Mouse (Mus musculus) heart, embryonic 16.5 days (tissue): ENCODE data around the gene Duox2. TPM values are rescaled to one million over a fixed set of nuclear protein-coding genes. Genes with fewer than 3 reads are reported as not detected.
A peak's percentile ranks its signal among the peaks of the same experiment; 100 is the strongest.

Experiments used
- ATAC-seq: fragments of 200-750 bp; cut with Nextera tagmentation; replicated peaks from 2 replicates; pipeline ENCODE4 v1.8.0; 2017; ENCODE audit warnings: moderate number of reproducible peaks; ENCODE audit not compliant: insufficient read depth, low FRiP score; ENCODE audit errors: extremely low read depth
- H3K27ac ChIP-seq: fragments of 300-500 bp; sonication (generic); 2 replicates; pipeline ENCODE4 v1.5.1; 2014; ENCODE audit warnings: mild to moderate bottlenecking, low read length, control low read depth, moderate library complexity
- H3K27me3 ChIP-seq: fragments of 300-500 bp; sonication (generic); 2 replicates; pipeline ENCODE4 v1.6.1; 2014; ENCODE audit warnings: low read length, mixed read lengths; ENCODE audit not compliant: control insufficient read depth, insufficient read depth
- H3K36me3 ChIP-seq: fragments of 300-500 bp; sonication (generic); 2 replicates; pipeline ENCODE4 v1.6.1; 2014; ENCODE audit not compliant: control insufficient read depth, insufficient read depth
- H3K4me1 ChIP-seq: fragments of 300-500 bp; sonication (generic); 2 replicates; pipeline ENCODE4 v1.6.1; 2014; ENCODE audit warnings: low read length, mixed read lengths; ENCODE audit not compliant: control insufficient read depth, insufficient read depth
- H3K4me2 ChIP-seq: fragments of 300-500 bp; sonication (generic); 2 replicates; pipeline ENCODE4 v1.6.1; 2014; ENCODE audit warnings: low read depth, mild to moderate bottlenecking, control low read depth, low read length
- H3K4me3 ChIP-seq: fragments of 300-500 bp; sonication (generic); 2 replicates; pipeline ENCODE4 v1.5.1; 2014; ENCODE audit warnings: mild to moderate bottlenecking, control low read depth, low read length
- H3K9ac ChIP-seq: fragments of 300-500 bp; sonication (generic); 2 replicates; pipeline ENCODE4 v1.6.1; 2014; ENCODE audit warnings: low read length, control low read depth
- H3K9me3 ChIP-seq: fragments of 300-500 bp; sonication (generic); replicated peaks from 2 replicates; pipeline ENCODE4 v1.6.1; 2016; ENCODE audit warnings: low read length; ENCODE audit not compliant: control insufficient read depth
- WGBS: fragments of 180-500 bp; shearing (Covaris S2); extraction: QIAGEN DNeasy Blood & Tissue Kit; methylation state at CpG from one replicate; pipeline ENCODE4 v1.1.7; 2014; 5-methylcytosine and 5-hydroxymethylcytosine counted together
- polyA plus RNA-seq: library from polyadenylated mRNA; unstranded; fragments of >200 nt; fragmentation: Nextera tagmentation; extraction: Ambion mirVana; gene quantifications from 2 replicates; pipeline ENCODE4 v1.2.1, GENCODE M21; 2015

The Duox2 gene
- polyA plus RNA-seq, 1 experiment from 2014 or later, result 0.05 TPM

- Histone ChIP-seq H3K9ac (no peak within 1 kb of the TSS), H3K4me2 (peak within 1 kb of the TSS; percentile 59), H3K4me3 (peak within 1 kb of the TSS; percentile 45), H3K36me3 (no peaks in the 10 kb centered on the region), H3K27me3 (peaks cover 88% of the 10 kb centered on the region), H3K27ac (no peak within 1 kb of the TSS), H3K9me3 (no peaks in the 10 kb centered on the region), H3K4me1 (peaks cover 25% of the 10 kb centered on the region)
- WGBS, result 1% methylated on average over 43 of the region's 43 CpGs
- ATAC-seq, result no peak
These were observed 594 bp upstream of the Duox2 start, which contains the start of gene Duoxa2 for GRCm38 (mm10) chr2:122298596-122299490. Gene Duoxa2, plus strand, starts transcription at chr2:122298900.

GRCm38 (mm10) chr2:122297271-122298095 is 766 bp downstream of the Duox2 start:
- Histone ChIP-seq H3K4me1 (peaks cover 25% of the 10 kb centered on the region), H3K36me3 (no peaks in the 10 kb centered on the region)
- 3% methylated on average over 35 of the region's 35 CpGs for WGBS

GRCm38 (mm10) chr2:122294916-122295315 is 3.3 kb downstream of the Duox2 start:
- ATAC-seq, result no peak
- H3K9ac ChIP-seq, result no peak overlapping the region

More at GRCm38 (mm10) chr2:122297271-122298095, 766 bp downstream of the Duox2 start:
- no peak for ATAC-seq
- H3K27me3 ChIP-seq, result peaks cover 84% of the 10 kb centered on the region
- peak overlapping the region; percentile 45 for H3K4me3 ChIP-seq
- no peaks in the 10 kb centered on the region for H3K9me3 ChIP-seq
- H3K27ac ChIP-seq, result no peak overlapping the region
- H3K9ac ChIP-seq, result no peak overlapping the region
- peak overlapping the region; percentile 33 for H3K4me2 ChIP-seq

GRCm38 (mm10) chr2:122286137-122286536 is 12.1 kb downstream of the Duox2 start:
- Histone ChIP-seq H3K27me3 (peaks cover 5% of the 10 kb centered on the region; the same call in 1 of the 2 replicates), H3K9me3 (no peaks in the 10 kb centered on the region), H3K36me3 (no peaks in the 10 kb centered on the region), H3K4me3 (no peak overlapping the region), H3K9ac (no peak overlapping the region), H3K4me1 (no peaks in the 10 kb centered on the region), H3K27ac (no peak overlapping the region; the same call in 1 of the 2 replicates), H3K4me2 (no peak overlapping the region)
- ATAC-seq, result peak; percentile 81
- 44% methylated on average over 7 of the region's 7 CpGs for WGBS

More at GRCm38 (mm10) chr2:122294916-122295315, 3.3 kb downstream of the Duox2 start:
- 7% methylated on average over 7 of the region's 7 CpGs for WGBS
- Histone ChIP-seq H3K4me3 (no peak overlapping the region), H3K36me3 (no peaks in the 10 kb centered on the region), H3K4me1 (peaks cover 10% of the 10 kb centered on the region), H3K27ac (no peak overlapping the region), H3K9me3 (no peaks in the 10 kb centered on the region), H3K27me3 (peaks cover 70% of the 10 kb centered on the region), H3K4me2 (no peak overlapping the region)

GRCm38 (mm10) chr2:122284091-122284490 is 14.2 kb downstream of the Duox2 start:
- no peak overlapping the region for H3K9ac ChIP-seq
- WGBS, result 72% methylated on average over 9 of the region's 9 CpGs

GRCm38 (mm10) chr2:122278769-122279168 is 19.5 kb downstream of the Duox2 start:
- WGBS, result 81% methylated on average over 3 of the region's 3 CpGs
- ATAC-seq, result no peak
- no peaks in the 10 kb centered on the region for H3K4me1 ChIP-seq
- no peak overlapping the region for H3K27ac ChIP-seq
- no peak overlapping the region for H3K4me2 ChIP-seq
- no peaks in the 10 kb centered on the region for H3K27me3 ChIP-seq
- H3K9ac ChIP-seq, result no peak overlapping the region
- H3K36me3 ChIP-seq, result no peaks in the 10 kb centered on the region
- no peaks in the 10 kb centered on the region for H3K9me3 ChIP-seq
- H3K4me3 ChIP-seq, result no peak overlapping the region

More at GRCm38 (mm10) chr2:122284091-122284490, 14.2 kb downstream of the Duox2 start:
- Histone ChIP-seq H3K27ac (no peak overlapping the region), H3K4me2 (no peak overlapping the region), H3K27me3 (no peaks in the 10 kb centered on the region; the same call in 1 of the 2 replicates), H3K36me3 (no peaks in the 10 kb centered on the region), H3K4me1 (no peaks in the 10 kb centered on the region), H3K9me3 (no peaks in the 10 kb centered on the region), H3K4me3 (no peak overlapping the region)
- no peak for ATAC-seq

GRCm38 (mm10) chr2:122266407-122267193 is 31.6 kb downstream of the Duox2 start:
- no peaks in the 10 kb centered on the region for H3K4me1 ChIP-seq
- WGBS, result 84% methylated on average over 7 of the region's 7 CpGs
- no peak for ATAC-seq

GRCm38 (mm10) chr2:122264690-122265089 is 33.6 kb downstream of the Duox2 start:
- Histone ChIP-seq H3K27ac (no peak overlapping the region), H3K4me1 (no peaks in the 10 kb centered on the region), H3K4me3 (no peak overlapping the region), H3K9me3 (no peaks in the 10 kb centered on the region), H3K27me3 (no peaks in the 10 kb centered on the region), H3K36me3 (peaks cover 11% of the 10 kb centered on the region), H3K9ac (no peak overlapping the region), H3K4me2 (no peak overlapping the region)
- ATAC-seq, result no peak
- WGBS, result 83% methylated on average over 3 of the region's 3 CpGs

More at GRCm38 (mm10) chr2:122266407-122267193, 31.6 kb downstream of the Duox2 start:
- Histone ChIP-seq H3K4me2 (no peak overlapping the region), H3K27ac (no peak overlapping the region), H3K4me3 (no peak overlapping the region), H3K9me3 (no peaks in the 10 kb centered on the region), H3K9ac (no peak overlapping the region), H3K36me3 (peaks cover 5% of the 10 kb centered on the region), H3K27me3 (no peaks in the 10 kb centered on the region)
